Mouse (Mus musculus): ENCODE measurements around the gene Gm12888.
"Not testable (repeated sequence)": the region's sequence is repeated elsewhere in the genome, so short reads cannot be mapped to it uniquely, and the experiment has no call there.

The Gm12888 gene

DNA sequence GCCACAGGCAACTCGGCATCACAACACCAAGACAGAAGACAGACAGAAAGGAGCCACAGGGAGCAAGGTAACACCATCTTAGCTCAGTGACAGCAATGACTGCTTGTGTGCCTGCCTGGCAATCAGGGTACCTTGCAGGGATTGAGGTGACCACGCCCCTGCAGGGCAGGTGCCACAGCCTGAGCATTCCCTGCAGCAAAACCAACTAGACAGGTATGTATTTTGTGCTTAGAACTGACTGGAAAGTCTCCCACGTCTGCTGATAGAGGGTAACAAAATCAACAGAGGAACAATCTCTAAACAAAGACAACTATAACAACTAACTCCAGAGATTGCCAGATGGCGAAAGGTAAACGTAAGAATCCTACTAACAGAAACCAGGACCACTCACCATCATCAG is at the start of gene Gm12888:
Gene Gm12888, minus strand, starts transcription at position 101 of the 400 bp plus-strand sequence.
- not testable (repeated sequence) for DNase-seq

All from spleen, adult 18-20 months (tissue).